Mouse (Mus musculus) heart, postnatal 25 days (tissue): ENCODE measurements at regions not wholly inside any gene's neighbourhood (a gene's known extent, or its start where the extent isn't known, plus 50 kb on each side); places are given as distances from the start of the nearest gene placed in this dataset.

ENCODE experiments used
- DNase-seq: peaks from one replicate; pipeline ENCODE4 v3.0.0; 2022; ENCODE audit warnings: low spot score
- intact Hi-C: fragments of 180-260 bp; cut with DNase I; formaldehyde crosslinking; loops from one replicate; pipeline ENCODE4 v1.15.1; 2025

GRCm38 (mm10) chr7:49704635-49705034 lies 54.3 kb upstream of the Htatip2 start:
- intact Hi-C loops, result no loop called here
- DNase-seq, result no peak

GRCm38 (mm10) chr7:49700734-49701133 lies 58.2 kb upstream of the Htatip2 start:
- DNase-seq, result no peak
- intact Hi-C loops, result no loop called here

GRCm38 (mm10) chr7:49700024-49700390 lies 58.9 kb upstream of the Htatip2 start:
- intact Hi-C loops, result no loop called here
- no peak for DNase-seq

GRCm38 (mm10) chr7:49699107-49700023 lies 59.5 kb upstream of the Htatip2 start:
- intact Hi-C loops, result loop anchor here (10.0 kb wide), 1 partner anchor 375 kb away; no protein-coding TSS in a partner anchor
- DNase-seq, result no peak

- intact Hi-C loops, result loop anchor here (10.0 kb wide), 1 partner anchor 379 kb away; no protein-coding TSS in a partner anchor
- DNase-seq, result no peak
Measured at GRCm38 (mm10) chr7:49696228-49696627, 59.6 kb upstream of the Dbx1 start.

GRCm38 (mm10) chr7:49689546-49689945 lies 52.9 kb upstream of the Dbx1 start:
- intact Hi-C loops, result no loop called here
- no peak for DNase-seq

- intact Hi-C loops, result no loop called here
- DNase-seq, result no peak
Measured at GRCm38 (mm10) chr7:49688521-49689399, 52.1 kb upstream of the Dbx1 start.

GRCm38 (mm10) chr7:49687658-49688376 lies 51.2 kb upstream of the Dbx1 start:
- intact Hi-C loops, result no loop called here
- DNase-seq, result no peak

- intact Hi-C loops, result no loop called here
- no peak for DNase-seq
Measured at GRCm38 (mm10) chr7:49686992-49687391, 50.3 kb upstream of the Dbx1 start.
